Mouse (Mus musculus): ENCODE data around the gene Zkscan6.

DNA sequence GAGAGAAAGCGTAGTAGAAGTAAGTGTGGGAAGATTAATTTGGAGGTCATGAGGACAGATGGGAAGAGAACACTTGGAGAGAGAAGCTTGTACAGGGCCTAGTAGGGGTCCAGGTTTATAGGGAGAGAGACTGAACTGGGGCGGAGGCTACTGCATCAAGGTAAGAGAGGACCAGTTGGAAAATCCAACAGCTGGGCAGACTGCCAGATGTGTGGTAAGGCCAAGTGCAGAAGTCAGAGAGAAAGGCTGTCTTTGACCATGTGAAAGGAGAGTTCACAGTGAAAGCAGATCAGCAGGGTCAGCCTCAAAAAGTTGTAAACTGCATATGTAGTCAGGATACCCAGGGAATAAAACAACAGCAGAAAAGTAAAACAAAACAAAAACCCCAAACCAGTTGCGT lies 17.6 kb downstream of the Zkscan6 start:
- TF ChIP-seq CTCF (IDR thresholded peaks at IDR 0.05; ENCODE audit: borderline replicate concordance, extremely low read depth, insufficient read depth, insufficient read length): no peak
- no peak for TF ChIP-seq POLR2A (IDR thresholded peaks at IDR 0.05; ENCODE audit: borderline replicate concordance, extremely low read depth, insufficient read depth, insufficient read length, poor library complexity, severe bottlenecking)

Measured in brain, embryonic 14.5 days (tissue).